Mouse (Mus musculus) cerebellum, adult 2 months (tissue): ENCODE data around the gene Slc35b4.

Source experiments
- CTCF ChIP-seq: fragments of 200-500 bp; IDR thresholded peaks from 2 replicates; pipeline ENCODE4 v1.5.1; 2011; ENCODE audit warnings: low read depth, mild to moderate bottlenecking, control low read depth, low read length, moderate library complexity, borderline replicate concordance; ENCODE audit not compliant: insufficient read depth
- POLR2A ChIP-seq: fragments of 200-500 bp; IDR thresholded peaks from 2 replicates; pipeline ENCODE4 v1.6.1; 2011; ENCODE audit warnings: low read length, control low read depth, borderline replicate concordance; ENCODE audit not compliant: insufficient read depth

DNA sequence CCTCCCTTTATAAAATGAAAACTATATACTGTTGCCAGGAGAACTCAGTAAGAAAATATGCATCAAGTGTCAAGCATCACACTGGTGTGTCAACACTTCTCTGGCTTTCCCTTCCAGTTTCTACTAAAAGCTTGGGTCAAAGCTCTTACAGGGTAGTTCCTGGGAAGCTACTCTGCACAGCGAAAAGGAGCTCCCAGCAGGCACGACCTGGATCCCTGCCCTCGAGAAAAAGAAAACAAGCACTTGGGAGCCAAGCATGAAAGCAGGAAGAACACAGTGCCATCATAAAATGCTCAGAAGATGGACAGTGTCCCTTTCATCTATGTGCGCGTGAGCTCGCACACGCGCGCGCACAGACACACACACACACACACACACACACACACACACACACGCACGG lies 3.7 kb downstream of the Slc35b4 start:
- no peak for TF ChIP-seq POLR2A
- no peak for TF ChIP-seq CTCF
